Mouse (Mus musculus): ENCODE results near the gene Rftn2. TPM values are rescaled to one million over a fixed set of nuclear protein-coding genes. Genes with fewer than 3 reads are reported as not detected.

Gene Rftn2
- polyA plus RNA-seq, 1 experiment from 2014 or later: 2.8 TPM

DNA sequence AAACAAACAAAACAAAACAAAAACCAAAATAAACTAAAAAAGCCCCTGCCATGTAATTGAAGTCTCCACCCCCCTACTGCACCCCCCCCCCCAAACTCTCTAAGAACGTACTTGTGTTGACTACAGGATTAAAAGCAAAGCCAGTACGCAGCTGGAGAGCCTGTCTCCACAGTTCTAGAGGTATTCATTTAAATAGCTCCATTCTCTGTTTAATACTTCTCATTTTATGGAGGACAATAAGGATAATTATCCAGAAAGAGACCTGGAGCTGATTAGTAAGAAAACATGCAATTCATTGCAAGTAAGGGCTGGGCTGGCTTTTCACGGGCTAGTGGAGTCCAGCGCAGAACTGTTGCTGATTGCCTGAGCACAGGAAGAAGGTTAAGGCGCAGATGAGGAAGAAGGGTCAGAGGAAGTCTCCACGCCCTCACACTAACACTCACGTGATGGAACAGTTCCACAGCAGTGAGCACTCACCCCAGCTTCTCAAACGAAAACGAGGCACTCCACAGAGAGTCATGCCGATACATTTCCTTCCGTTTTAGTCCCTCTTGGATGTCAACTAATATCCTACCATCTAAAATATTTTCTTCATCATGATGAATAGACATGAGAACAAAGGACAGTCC, 11.3 kb downstream of the Rftn2 start:
- no peak for DNase-seq (ENCODE audit: low spot score)
- no peaks in the 10 kb centered on the region for H3K9me3 ChIP-seq (ENCODE audit: control insufficient read depth, low read length)
- H3K9ac ChIP-seq (ENCODE audit: low read depth, low read length): no peak overlapping the region
- H3K27ac ChIP-seq (ENCODE audit: low read depth, low read length): no peak overlapping the region
- no peaks in the 10 kb centered on the region for H3K36me3 ChIP-seq (ENCODE audit: control insufficient read depth, insufficient read depth, low read length)
- no peak overlapping the region for H3K4me3 ChIP-seq (ENCODE audit: low read depth, low read length)
- H3K27me3 ChIP-seq (replicated peaks; ENCODE audit: control insufficient read depth, insufficient read depth, low read length): no peaks in the 10 kb centered on the region
- ATAC-seq (replicated peaks; ENCODE audit: low FRiP score): no peak
- no peak overlapping the region for H3K4me2 ChIP-seq
- peaks cover 3% of the 10 kb centered on the region for H3K4me1 ChIP-seq (replicated peaks; ENCODE audit: control insufficient read depth, insufficient read depth, low read length)
- WGBS: 58% methylated on average over 11 of the region's 11 CpGs

DNA sequence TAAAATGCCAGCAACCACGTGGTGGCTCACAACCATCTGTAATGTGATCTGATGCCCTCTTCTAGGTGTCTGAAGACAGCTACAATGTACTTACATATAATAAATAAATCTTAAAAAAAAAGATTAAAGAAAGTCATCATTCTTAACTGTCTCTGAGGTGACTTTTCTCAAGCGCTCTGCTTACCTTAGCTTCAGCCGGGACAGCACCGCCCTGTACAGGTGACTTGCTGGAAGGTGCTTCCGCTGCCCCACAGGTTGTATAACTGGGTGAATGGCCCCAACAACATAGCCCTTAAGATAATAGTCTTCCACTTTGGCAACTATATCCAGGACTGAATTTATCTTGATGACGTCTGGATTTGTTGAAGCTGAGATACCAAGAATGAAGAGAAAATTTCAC, 12.6 kb downstream of the Rftn2 start:
- H3K4me2 ChIP-seq: no peak overlapping the region
- no peaks in the 10 kb centered on the region for H3K9me3 ChIP-seq (ENCODE audit: control insufficient read depth, low read length)
- H3K4me1 ChIP-seq (replicated peaks; ENCODE audit: control insufficient read depth, insufficient read depth, low read length): peaks cover 5% of the 10 kb centered on the region
- H3K27ac ChIP-seq (ENCODE audit: low read depth, low read length): no peak overlapping the region
- no peak overlapping the region for H3K9ac ChIP-seq (ENCODE audit: low read depth, low read length)
- H3K36me3 ChIP-seq (ENCODE audit: control insufficient read depth, insufficient read depth, low read length): no peaks in the 10 kb centered on the region
- H3K4me3 ChIP-seq (ENCODE audit: low read depth, low read length): no peak overlapping the region
- DNase-seq (ENCODE audit: low spot score) (no peak), ATAC-seq (replicated peaks; ENCODE audit: low FRiP score) (no peak)
- H3K27me3 ChIP-seq (replicated peaks; ENCODE audit: control insufficient read depth, insufficient read depth, low read length): no peaks in the 10 kb centered on the region
- whole genome bisulfite sequencing: 79% methylated on average over 6 of the region's 6 CpGs

DNA sequence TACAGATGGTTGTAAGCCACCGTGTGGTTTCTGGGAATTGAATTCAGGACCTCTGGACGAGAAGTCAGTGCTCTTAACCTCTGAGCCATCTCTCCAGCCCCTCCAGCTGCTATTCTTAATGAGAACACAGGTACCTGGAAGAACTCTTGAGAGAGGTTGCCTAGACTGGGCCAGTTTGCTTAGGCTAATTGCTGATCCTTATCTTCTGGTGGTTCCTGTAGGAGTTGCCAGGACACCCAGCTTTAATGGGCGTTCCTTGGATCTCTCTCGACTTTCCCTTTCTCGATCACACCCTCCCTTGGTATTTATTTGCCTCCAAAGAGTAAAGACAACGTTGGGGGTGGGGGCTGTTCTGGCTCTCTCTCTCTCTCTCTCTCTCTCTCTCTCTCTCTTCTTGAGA, 13.1 kb downstream of the Rftn2 start:
- peaks cover 5% of the 10 kb centered on the region for H3K4me1 ChIP-seq (replicated peaks; ENCODE audit: control insufficient read depth, insufficient read depth, low read length)
- no peak overlapping the region for H3K4me3 ChIP-seq (ENCODE audit: low read depth, low read length)
- no peak overlapping the region for H3K9ac ChIP-seq (ENCODE audit: low read depth, low read length)
- H3K9me3 ChIP-seq (ENCODE audit: control insufficient read depth, low read length): no peaks in the 10 kb centered on the region
- H3K36me3 ChIP-seq (ENCODE audit: control insufficient read depth, insufficient read depth, low read length): no peaks in the 10 kb centered on the region
- H3K4me2 ChIP-seq: no peak overlapping the region
- H3K27ac ChIP-seq (ENCODE audit: low read depth, low read length): no peak overlapping the region
- WGBS: 51% methylated on average over 6 of the region's 6 CpGs
- DNase-seq (ENCODE audit: low spot score) (no peak), ATAC-seq (replicated peaks; ENCODE audit: low FRiP score) (no peak)
- no peaks in the 10 kb centered on the region for H3K27me3 ChIP-seq (replicated peaks; ENCODE audit: control insufficient read depth, insufficient read depth, low read length)

DNA sequence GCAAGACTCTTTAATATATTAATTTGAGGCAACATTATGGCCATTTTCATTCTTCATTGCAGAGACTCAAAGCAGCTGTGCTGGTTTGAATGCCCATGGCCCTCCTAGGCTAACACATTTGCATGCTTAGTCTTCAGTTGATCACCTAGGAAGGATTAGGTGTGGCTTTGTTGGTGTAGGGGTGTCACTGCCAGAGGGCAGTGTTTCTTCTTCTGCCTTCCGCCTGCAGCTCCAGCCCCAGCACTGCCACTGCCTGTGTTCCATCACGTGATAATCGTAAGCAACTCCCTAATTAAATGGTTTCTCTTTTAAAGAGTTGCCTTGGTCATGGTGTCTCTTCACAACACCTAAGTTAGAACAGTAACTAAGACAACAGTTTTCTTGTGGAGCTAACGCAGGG, 13.8 kb downstream of the Rftn2 start:
- ATAC-seq (replicated peaks; ENCODE audit: low FRiP score): no peak
- H3K27me3 ChIP-seq (replicated peaks; ENCODE audit: control insufficient read depth, insufficient read depth, low read length): no peaks in the 10 kb centered on the region
- no peak overlapping the region for H3K4me3 ChIP-seq (ENCODE audit: low read depth, low read length)
- DNase-seq (ENCODE audit: low spot score): no peak
- WGBS: 74% methylated on average over 4 of the region's 4 CpGs
- H3K9ac ChIP-seq (ENCODE audit: low read depth, low read length): no peak overlapping the region
- H3K9me3 ChIP-seq (ENCODE audit: control insufficient read depth, low read length): no peaks in the 10 kb centered on the region
- peaks cover 5% of the 10 kb centered on the region for H3K4me1 ChIP-seq (replicated peaks; ENCODE audit: control insufficient read depth, insufficient read depth, low read length)
- no peak overlapping the region for H3K27ac ChIP-seq (ENCODE audit: low read depth, low read length)
- H3K36me3 ChIP-seq (ENCODE audit: control insufficient read depth, insufficient read depth, low read length): no peaks in the 10 kb centered on the region
- no peak overlapping the region for H3K4me2 ChIP-seq

DNA sequence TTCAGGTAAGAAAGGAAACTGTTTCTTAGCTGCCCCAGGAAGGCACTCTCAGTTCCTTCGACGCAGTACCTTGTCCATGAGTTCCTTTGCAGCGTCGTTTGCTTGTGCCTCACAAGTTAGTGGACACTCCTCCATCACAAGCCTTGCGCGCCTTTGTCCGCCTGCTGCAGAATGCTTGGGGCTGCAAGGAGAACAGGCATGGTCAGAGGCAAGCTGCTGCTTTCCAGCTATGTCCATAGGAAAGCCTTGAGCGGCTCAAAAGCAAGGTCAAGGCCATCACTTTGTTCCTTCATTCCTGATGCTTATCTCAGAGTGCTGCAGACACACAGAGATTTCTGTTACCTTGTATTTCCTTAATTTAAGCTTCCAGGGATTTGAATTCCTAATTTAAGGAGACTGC, 15.5 kb downstream of the Rftn2 start:
- Histone ChIP-seq H3K4me1 (replicated peaks; ENCODE audit: control insufficient read depth, insufficient read depth, low read length) (peaks cover 5% of the 10 kb centered on the region), H3K9ac (ENCODE audit: low read depth, low read length) (no peak overlapping the region), H3K36me3 (ENCODE audit: control insufficient read depth, insufficient read depth, low read length) (no peaks in the 10 kb centered on the region), H3K4me2 (no peak overlapping the region), H3K9me3 (ENCODE audit: control insufficient read depth, low read length) (no peaks in the 10 kb centered on the region), H3K27me3 (replicated peaks; ENCODE audit: control insufficient read depth, insufficient read depth, low read length) (no peaks in the 10 kb centered on the region), H3K4me3 (ENCODE audit: low read depth, low read length) (no peak overlapping the region), H3K27ac (ENCODE audit: low read depth, low read length) (no peak overlapping the region)
- DNase-seq (ENCODE audit: low spot score) (no peak), ATAC-seq (replicated peaks; ENCODE audit: low FRiP score) (no peak)
- 81% methylated on average over 8 of the region's 8 CpGs for WGBS

DNA sequence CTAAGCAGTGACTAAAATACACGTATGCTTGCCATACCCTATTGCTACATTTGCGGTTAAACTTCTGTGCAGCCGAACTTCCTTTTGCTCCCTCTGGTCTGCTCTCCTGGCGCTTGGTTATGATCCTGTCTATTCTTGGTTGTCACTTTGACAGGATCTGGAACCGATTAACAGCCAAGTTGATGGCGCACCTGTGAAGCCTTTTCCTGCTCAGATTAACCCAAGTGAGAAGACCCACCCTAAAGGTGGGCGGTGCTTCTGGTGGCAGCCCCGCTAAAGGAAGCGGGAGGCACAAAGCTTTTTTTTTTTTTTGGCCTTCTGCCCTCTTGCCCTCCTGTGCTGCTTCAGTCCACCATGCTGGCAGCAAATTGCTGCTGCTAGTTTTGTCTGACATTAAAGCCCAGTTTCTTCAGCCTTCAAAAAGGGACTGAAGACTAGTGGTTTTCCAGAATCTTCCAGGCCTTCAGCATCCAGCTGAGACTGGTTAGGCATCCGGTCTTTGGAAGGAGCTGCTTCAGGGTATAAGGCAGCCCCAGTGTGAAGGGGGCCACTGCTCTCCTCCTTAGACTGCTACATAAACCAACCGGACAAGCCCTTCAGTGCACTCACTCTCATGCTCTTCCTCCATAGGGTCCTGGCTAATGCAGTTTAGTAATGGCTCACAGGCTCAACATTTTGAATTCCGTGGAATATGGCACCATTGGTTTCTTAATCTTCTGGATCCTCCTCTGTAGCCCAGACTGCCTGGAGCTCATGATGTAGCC, 16.2 kb downstream of the Rftn2 start:
- ATAC-seq (replicated peaks; ENCODE audit: low FRiP score) (0 out of 2 replicates have a peak, but pooled peaks have one; percentile 29), DNase-seq (ENCODE audit: low spot score) (no peak)
- no peak overlapping the region for H3K4me3 ChIP-seq (ENCODE audit: low read depth, low read length)
- no peaks in the 10 kb centered on the region for H3K9me3 ChIP-seq (ENCODE audit: control insufficient read depth, low read length)
- H3K27me3 ChIP-seq (replicated peaks; ENCODE audit: control insufficient read depth, insufficient read depth, low read length): no peaks in the 10 kb centered on the region
- WGBS: 39% methylated on average over 12 of the region's 12 CpGs
- no peak overlapping the region for H3K9ac ChIP-seq (ENCODE audit: low read depth, low read length)
- H3K4me1 ChIP-seq (replicated peaks; ENCODE audit: control insufficient read depth, insufficient read depth, low read length): peaks cover 5% of the 10 kb centered on the region
- no peak overlapping the region for H3K27ac ChIP-seq (ENCODE audit: low read depth, low read length)
- peak overlapping the region; percentile 44 for H3K4me2 ChIP-seq
- no peaks in the 10 kb centered on the region for H3K36me3 ChIP-seq (ENCODE audit: control insufficient read depth, insufficient read depth, low read length)

DNA sequence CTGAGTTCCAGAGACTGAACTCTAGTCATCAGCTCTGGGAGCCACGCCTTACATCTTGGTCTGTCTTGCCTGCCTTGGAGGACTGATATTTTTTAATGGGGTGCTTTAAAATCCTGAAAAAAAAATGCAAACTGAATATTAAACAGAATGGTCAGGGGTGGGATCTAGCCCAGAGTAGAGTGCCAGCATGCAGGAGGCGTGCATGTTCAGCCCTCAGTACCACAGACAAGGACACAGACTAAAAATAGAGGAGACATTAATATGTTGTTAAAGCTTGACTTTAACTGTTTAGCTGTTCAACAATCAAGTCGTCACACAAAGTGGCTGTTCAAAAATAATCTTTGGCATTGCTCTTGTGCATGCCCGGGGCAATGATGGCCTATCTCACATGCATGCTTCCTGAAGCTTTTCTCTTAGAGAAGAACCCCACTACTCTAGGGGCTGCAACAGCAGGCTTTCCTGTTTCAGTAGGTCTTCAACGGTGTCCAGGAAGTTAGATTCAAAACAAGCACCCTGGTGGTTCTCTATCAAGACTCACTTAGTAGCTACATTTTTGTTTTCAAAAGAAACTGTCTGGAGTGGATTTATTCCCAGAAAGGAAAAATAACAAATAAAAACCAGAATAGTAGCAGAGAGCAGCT, 18.0 kb downstream of the Rftn2 start:
- Histone ChIP-seq H3K36me3 (ENCODE audit: control insufficient read depth, insufficient read depth, low read length) (no peaks in the 10 kb centered on the region), H3K4me1 (replicated peaks; ENCODE audit: control insufficient read depth, insufficient read depth, low read length) (peaks cover 5% of the 10 kb centered on the region), H3K4me2 (no peak overlapping the region), H3K9ac (ENCODE audit: low read depth, low read length) (no peak overlapping the region), H3K27me3 (replicated peaks; ENCODE audit: control insufficient read depth, insufficient read depth, low read length) (no peaks in the 10 kb centered on the region), H3K9me3 (ENCODE audit: control insufficient read depth, low read length) (no peaks in the 10 kb centered on the region), H3K4me3 (ENCODE audit: low read depth, low read length) (no peak overlapping the region), H3K27ac (ENCODE audit: low read depth, low read length) (no peak overlapping the region)
- no peak for DNase-seq (ENCODE audit: low spot score)
- no peak for ATAC-seq (replicated peaks; ENCODE audit: low FRiP score)
- WGBS: 52% methylated on average over 5 of the region's 5 CpGs

DNA sequence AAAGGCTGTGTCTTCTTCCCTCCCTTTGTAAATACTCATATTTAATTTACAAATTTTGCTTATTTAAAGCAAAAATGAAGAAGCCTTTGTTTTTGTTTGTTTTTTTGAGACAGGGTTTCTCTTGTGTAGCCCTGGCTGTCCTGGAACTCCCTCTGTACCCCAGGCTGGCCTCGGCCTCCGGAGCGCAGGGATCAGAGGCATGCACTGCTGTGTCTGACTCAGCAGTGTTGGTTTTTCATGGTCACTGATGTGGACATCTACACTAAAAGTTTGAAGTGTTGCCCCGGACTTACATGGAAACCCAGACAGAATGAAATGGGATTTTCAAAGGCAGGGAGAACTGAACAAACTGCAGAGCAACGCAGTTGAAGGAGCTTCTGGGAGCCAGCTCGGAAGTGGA, 19.0 kb downstream of the Rftn2 start:
- ATAC-seq (replicated peaks; ENCODE audit: low FRiP score): no peak
- H3K36me3 ChIP-seq (ENCODE audit: control insufficient read depth, insufficient read depth, low read length): no peaks in the 10 kb centered on the region
- no peak overlapping the region for H3K4me3 ChIP-seq (ENCODE audit: low read depth, low read length)
- 84% methylated on average over 6 of the region's 6 CpGs for WGBS
- H3K9ac ChIP-seq (ENCODE audit: low read depth, low read length): no peak overlapping the region
- no peak for DNase-seq (ENCODE audit: low spot score)
- H3K4me1 ChIP-seq (replicated peaks; ENCODE audit: control insufficient read depth, insufficient read depth, low read length): peaks cover 5% of the 10 kb centered on the region
- H3K9me3 ChIP-seq (ENCODE audit: control insufficient read depth, low read length): no peaks in the 10 kb centered on the region
- no peaks in the 10 kb centered on the region for H3K27me3 ChIP-seq (replicated peaks; ENCODE audit: control insufficient read depth, insufficient read depth, low read length)
- H3K4me2 ChIP-seq: no peak overlapping the region
- no peak overlapping the region for H3K27ac ChIP-seq (ENCODE audit: low read depth, low read length)

Measured in liver, embryonic 11.5 days (tissue).